Mouse (Mus musculus) embryonic stem cell, embryonic (primary cell): ENCODE measurements around the gene D130043K22Rik.

Experiments used
- CTCF ChIA-PET, 4 experiments: fragments of 300-600 bp in 2 of 4; fragments of 350-600 bp in 2 of 4; sonication (Branson Sonifier 250); formaldehyde crosslinking; loops; one replicate each; lab custom pipeline; 2022; ENCODE audit warnings: inconsistent platforms in 2 of 4; lab: Charles Lee
- POLR2A ChIA-PET, 4 experiments: fragments of 300-600 bp in 2 of 4; fragments of 350-600 bp in 2 of 4; sonication (Branson Sonifier 250); formaldehyde crosslinking; loops; one replicate each; lab custom pipeline; 2022; ENCODE audit warnings: antibody characterized with exemption in 4 of 4, inconsistent platforms in 1 of 4; lab: Charles Lee

D130043K22Rik gene

GRCm38 (mm10) chr13:24913576-24913975 lies 68.6 kb downstream of the D130043K22Rik start:
- POLR2A ChIA-PET, result interaction anchor here in 1 of 4 experiments (1.0 kb wide), 1 partner anchor 24 kb away, joined by 4 read pairs; the partner anchor contains the start of gene Aldh5a1
- CTCF ChIA-PET, result interaction anchor here in 1 of 4 experiments (0.6 kb wide), 1 partner anchor 202 kb away, joined by 5 read pairs; no protein-coding TSS in a partner anchor

GRCm38 (mm10) chr13:24914915-24915314 lies 70.0 kb downstream of the D130043K22Rik start:
- CTCF ChIA-PET, result interaction anchor here in 1 of 4 experiments (1.3 kb wide), 1 partner anchor 22 kb away, joined by 3 read pairs; the partner anchor contains the start of gene Aldh5a1
- POLR2A ChIA-PET, result interaction anchor here in 3 of 4 experiments (0.6 to 1.1 kb wide), 5 partner anchors 8 to 133 kb away, joined by 3 to 5 read pairs (median 3); no protein-coding TSS in a partner anchor

- POLR2A ChIA-PET, result interaction anchor here in 2 of 4 experiments (0.6 to 1.3 kb wide), 8 partner anchors 9 to 158 kb away, joined by 3 read pairs; no protein-coding TSS in a partner anchor
Observed at GRCm38 (mm10) chr13:24915831-24916230, 70.9 kb downstream of the D130043K22Rik start.

GRCm38 (mm10) chr13:24920333-24920977 lies 75.5 kb downstream of the D130043K22Rik start:
- POLR2A ChIA-PET, result interaction anchor here (0.5 to 1.7 kb wide), 17 partner anchors 10 to 316 kb away, joined by 3 to 9 read pairs (median 4); partner anchors contain the start of gene Aldh5a1 (in 2 of the 4)
- CTCF ChIA-PET, result interaction anchor here (0.5 to 2.2 kb wide), 45 partner anchors 8 to 641 kb away, joined by 3 to 68 read pairs (median 4); partner anchors contain the start of gene Aldh5a1 (in 4 of the 4)

More at GRCm38 (mm10) chr13:24915831-24916230, 70.9 kb downstream of the D130043K22Rik start:
- CTCF ChIA-PET, result interaction anchor here in 1 of 4 experiments (1.3 kb wide), 1 partner anchor 22 kb away, joined by 3 read pairs; the partner anchor contains the start of gene Aldh5a1

- POLR2A ChIA-PET, result interaction anchor here in 2 of 4 experiments (1.0 to 1.7 kb wide), 2 partner anchors 14 to 39 kb away, joined by 3 to 4 read pairs; no protein-coding TSS in a partner anchor
- CTCF ChIA-PET, result interaction anchor here in 2 of 4 experiments (1.6 to 2.2 kb wide), 2 partner anchors 18 to 39 kb away, joined by 3 to 68 read pairs; no protein-coding TSS in a partner anchor
Observed at GRCm38 (mm10) chr13:24921281-24921680, 76.3 kb downstream of the D130043K22Rik start.

- ChIA-PET POLR2A (interaction anchor here in 1 of 4 experiments (1.3 kb wide), 1 partner anchor 14 kb away, joined by 3 read pairs; the partner anchor contains the start of gene Aldh5a1), CTCF (interaction anchor here in 1 of 4 experiments (0.7 kb wide), 1 partner anchor 76 kb away, joined by 6 read pairs; no protein-coding TSS in a partner anchor)
Observed at GRCm38 (mm10) chr13:24923991-24924390, 79.1 kb downstream of the D130043K22Rik start.

GRCm38 (mm10) chr13:24930591-24930990 lies 85.7 kb downstream of the D130043K22Rik start:
- POLR2A ChIA-PET, result interaction anchor here in 2 of 4 experiments (0.6 to 1.6 kb wide), 5 partner anchors 11 to 128 kb away, joined by 3 to 4 read pairs (median 3); no protein-coding TSS in a partner anchor
- CTCF ChIA-PET, result interaction anchor here in 3 of 4 experiments (0.9 to 1.9 kb wide), 3 partner anchors 8 to 68 kb away, joined by 3 to 8 read pairs (median 5); no protein-coding TSS in a partner anchor

GRCm38 (mm10) chr13:24933199-24933598 lies 88.3 kb downstream of the D130043K22Rik start:
- ChIA-PET CTCF (interaction anchor here in 3 of 4 experiments (0.6 to 1.7 kb wide), 4 partner anchors 13 to 101 kb away, joined by 3 to 7 read pairs (median 4); no protein-coding TSS in a partner anchor), POLR2A (interaction anchor here in 2 of 4 experiments (0.7 to 1.4 kb wide), 4 partner anchors 13 to 109 kb away, joined by 3 to 4 read pairs (median 3); no protein-coding TSS in a partner anchor)

GRCm38 (mm10) chr13:24936772-24937107 lies 91.8 kb downstream of the D130043K22Rik start:
- POLR2A ChIA-PET, result interaction anchor here (0.7 to 3.9 kb wide), 25 partner anchors 9 to 1315 kb away, joined by 3 to 12 read pairs (median 4); partner anchors contain the start of gene Mrs2 (in 1 of the 4)

GRCm38 (mm10) chr13:24937108-24937838 lies 92.3 kb downstream of the D130043K22Rik start, which contains the start of gene Aldh5a1:
Gene Aldh5a1, minus strand, starts transcription at chr13:24937661.
- CTCF ChIA-PET, result interaction anchor here (0.5 to 2.6 kb wide), 45 partner anchors 9 to 626 kb away, joined by 3 to 20 read pairs (median 4); partner anchors contain the start of gene D130043K22Rik (in 1 of the 4)
- POLR2A ChIA-PET, result interaction anchor here (0.6 to 3.9 kb wide), 32 partner anchors 9 to 1316 kb away, joined by 3 to 12 read pairs (median 4); partner anchors contain the start of genes Hist1h1a (in 1 of the 4) and Mrs2 (in 1 of the 4)

More at GRCm38 (mm10) chr13:24936772-24937107, 91.8 kb downstream of the D130043K22Rik start:
- CTCF ChIA-PET, result interaction anchor here (0.5 to 2.6 kb wide), 26 partner anchors 9 to 483 kb away, joined by 3 to 20 read pairs (median 4); no protein-coding TSS in a partner anchor

GRCm38 (mm10) chr13:24937839-24938166 lies 92.9 kb downstream of the D130043K22Rik start:
- CTCF ChIA-PET, result interaction anchor here (0.5 to 2.6 kb wide), 41 partner anchors 8 to 627 kb away, joined by 3 to 20 read pairs (median 4); partner anchors contain the start of gene D130043K22Rik (in 1 of the 4)
- POLR2A ChIA-PET, result interaction anchor here (0.6 to 3.9 kb wide), 23 partner anchors 8 to 1178 kb away, joined by 3 to 12 read pairs (median 4); partner anchors contain the start of gene Hist1h1a (in 1 of the 4)

- ChIA-PET POLR2A (interaction anchor here in 3 of 4 experiments (0.7 to 1.9 kb wide), 5 partner anchors 10 to 40 kb away, joined by 3 to 4 read pairs (median 4); no protein-coding TSS in a partner anchor), CTCF (interaction anchor here (0.5 to 2.6 kb wide), 47 partner anchors 7 to 1224 kb away, joined by 3 to 20 read pairs (median 4); no protein-coding TSS in a partner anchor)
Observed at GRCm38 (mm10) chr13:24938683-24939082, 93.7 kb downstream of the D130043K22Rik start.

GRCm38 (mm10) chr13:24939472-24939871 lies 94.5 kb downstream of the D130043K22Rik start:
- CTCF ChIA-PET, result interaction anchor here (0.6 to 2.6 kb wide), 38 partner anchors 8 to 557 kb away, joined by 3 to 20 read pairs (median 3); no protein-coding TSS in a partner anchor
- POLR2A ChIA-PET, result interaction anchor here in 2 of 4 experiments (0.8 to 1.6 kb wide), 3 partner anchors 10 to 100 kb away, joined by 3 to 4 read pairs (median 4); no protein-coding TSS in a partner anchor

- ChIA-PET POLR2A (interaction anchor here in 2 of 4 experiments (0.6 to 1.3 kb wide), 2 partner anchors 13 to 55 kb away, joined by 3 read pairs; no protein-coding TSS in a partner anchor), CTCF (interaction anchor here in 2 of 4 experiments (0.6 to 1.4 kb wide), 2 partner anchors 22 to 445 kb away, joined by 3 read pairs; no protein-coding TSS in a partner anchor)
Observed at GRCm38 (mm10) chr13:24942512-24943282, 97.8 kb downstream of the D130043K22Rik start, which contains the start of gene Gpld1. Gene Gpld1, plus strand, starts transcription at chr13:24943152.

GRCm38 (mm10) chr13:24943303-24943702 lies 98.4 kb downstream of the D130043K22Rik start:
- POLR2A ChIA-PET, result interaction anchor here in 1 of 4 experiments (0.6 kb wide), 1 partner anchor 55 kb away, joined by 3 read pairs; no protein-coding TSS in a partner anchor
- CTCF ChIA-PET, result interaction anchor here in 1 of 4 experiments (0.6 kb wide), 1 partner anchor 446 kb away, joined by 3 read pairs; no protein-coding TSS in a partner anchor

GRCm38 (mm10) chr13:24945567-24945966 lies 100.6 kb downstream of the D130043K22Rik start:
- ChIA-PET CTCF (interaction anchor here in 2 of 4 experiments (0.6 to 1.8 kb wide), 3 partner anchors 8 to 73 kb away, joined by 3 to 8 read pairs (median 4); partner anchors contain the start of gene Aldh5a1 (in 1 of the 2)), POLR2A (no interaction called here)
